Mouse (Mus musculus): ENCODE measurements around the gene A030005L19Rik.

GRCm38 (mm10) chr1:82948601-82949000 is 35.5 kb downstream of the A030005L19Rik start:
- no peak for TF ChIP-seq CTCF (IDR thresholded peaks at IDR 0.05; ENCODE audit: extremely low read depth, insufficient read length, insufficient replicate concordance, low read depth, low read length)
- TF ChIP-seq POLR2A (IDR thresholded peaks at IDR 0.05; ENCODE audit: low read depth, low read length) = no peak
